Mouse (Mus musculus) spleen, adult 18-20 months (tissue): ENCODE results near the gene Grb7.
A peak's percentile ranks its signal among the peaks of the same experiment; 100 is the strongest.

Experiments
- DNase-seq, 2 experiments: peaks; one replicate each; pipeline ENCODE4 v3.0.0; 2022; ENCODE audit warnings: mixed read lengths in 2 of 2

The Grb7 gene

GRCm38 (mm10) chr11:98446562-98447474, 624 bp downstream of the Grb7 start:
- no peak for DNase-seq

- no peak for DNase-seq
Observed at GRCm38 (mm10) chr11:98447475-98447834, 1.3 kb downstream of the Grb7 start.

DNA sequence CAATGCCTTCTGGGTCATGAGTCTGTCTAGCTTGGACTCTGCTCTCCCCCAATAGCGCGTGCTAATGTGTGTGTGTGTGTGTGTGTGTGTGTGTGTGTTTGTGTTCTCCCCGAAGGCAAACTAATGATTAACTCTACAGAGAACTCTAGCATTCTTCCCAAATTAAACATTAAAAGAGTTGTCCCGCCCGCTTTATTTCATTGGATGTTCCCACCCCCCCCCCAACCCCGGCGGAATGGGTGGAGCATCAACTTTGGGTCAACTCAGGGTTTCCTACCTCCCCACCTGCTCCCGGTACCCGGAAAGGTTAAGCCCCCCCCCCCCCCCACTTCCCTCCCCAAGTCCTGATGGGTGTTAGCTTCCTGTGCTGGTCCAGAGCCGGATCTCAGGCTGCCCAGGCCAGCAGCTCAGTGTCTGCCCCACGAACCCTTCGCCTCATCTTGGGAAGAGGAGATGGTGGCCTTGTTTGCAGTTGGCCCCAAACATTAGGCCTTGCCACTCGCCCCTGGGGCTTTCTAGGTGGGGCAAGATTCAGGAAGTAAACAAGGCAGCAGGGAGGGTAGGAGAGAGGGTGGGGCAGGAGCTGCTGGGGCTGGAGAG, 2.1 kb downstream of the Grb7 start:
- DNase-seq: no peak

GRCm38 (mm10) chr11:98449419-98449818, 3.2 kb downstream of the Grb7 start:
- no peak for DNase-seq

GRCm38 (mm10) chr11:98449921-98450771, 4.0 kb downstream of the Grb7 start:
- no peak for DNase-seq

GRCm38 (mm10) chr11:98455484-98455883, 9.3 kb downstream of the Grb7 start:
- no peak for DNase-seq

DNA sequence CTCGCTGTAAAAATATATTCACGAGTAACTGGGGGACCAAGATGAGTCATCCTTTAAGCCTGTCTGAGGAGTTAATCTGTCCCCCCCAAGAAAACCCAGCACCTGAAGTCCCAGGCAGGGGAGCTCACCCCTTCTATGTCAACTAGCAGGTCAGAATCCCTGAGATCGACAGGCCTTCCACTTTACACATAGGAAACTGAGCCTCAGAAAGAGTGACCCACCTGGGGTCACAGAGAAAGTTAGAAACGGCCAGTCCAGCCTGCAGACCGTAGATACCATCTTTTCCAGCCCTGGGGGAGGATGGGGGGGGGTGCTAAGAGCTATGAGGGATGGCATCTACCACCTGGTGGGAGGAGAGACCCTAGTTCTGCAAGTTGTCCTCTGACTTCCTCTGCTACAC, 10.4 kb downstream of the Grb7 start:
- DNase-seq: no peak

DNA sequence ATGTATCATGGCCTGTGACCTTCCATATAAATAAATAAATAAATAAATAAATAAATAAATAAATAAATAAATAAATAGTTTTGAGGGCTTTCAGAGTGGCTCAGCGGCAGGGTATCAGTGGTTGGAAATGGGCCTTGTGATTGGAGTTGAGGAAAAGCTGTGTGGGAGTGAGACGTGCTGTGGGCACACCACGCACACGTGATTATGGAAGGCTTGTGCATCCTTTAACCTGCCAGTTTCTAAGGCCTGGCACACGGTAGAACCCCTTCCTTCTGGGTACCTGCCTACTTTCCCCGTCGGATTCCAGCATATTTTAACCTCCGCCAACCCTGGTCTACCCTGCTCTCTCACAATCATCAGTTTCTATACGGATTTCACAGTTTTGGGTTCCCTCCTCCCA, 10.8 kb downstream of the Grb7 start:
- DNase-seq: no peak

DNA sequence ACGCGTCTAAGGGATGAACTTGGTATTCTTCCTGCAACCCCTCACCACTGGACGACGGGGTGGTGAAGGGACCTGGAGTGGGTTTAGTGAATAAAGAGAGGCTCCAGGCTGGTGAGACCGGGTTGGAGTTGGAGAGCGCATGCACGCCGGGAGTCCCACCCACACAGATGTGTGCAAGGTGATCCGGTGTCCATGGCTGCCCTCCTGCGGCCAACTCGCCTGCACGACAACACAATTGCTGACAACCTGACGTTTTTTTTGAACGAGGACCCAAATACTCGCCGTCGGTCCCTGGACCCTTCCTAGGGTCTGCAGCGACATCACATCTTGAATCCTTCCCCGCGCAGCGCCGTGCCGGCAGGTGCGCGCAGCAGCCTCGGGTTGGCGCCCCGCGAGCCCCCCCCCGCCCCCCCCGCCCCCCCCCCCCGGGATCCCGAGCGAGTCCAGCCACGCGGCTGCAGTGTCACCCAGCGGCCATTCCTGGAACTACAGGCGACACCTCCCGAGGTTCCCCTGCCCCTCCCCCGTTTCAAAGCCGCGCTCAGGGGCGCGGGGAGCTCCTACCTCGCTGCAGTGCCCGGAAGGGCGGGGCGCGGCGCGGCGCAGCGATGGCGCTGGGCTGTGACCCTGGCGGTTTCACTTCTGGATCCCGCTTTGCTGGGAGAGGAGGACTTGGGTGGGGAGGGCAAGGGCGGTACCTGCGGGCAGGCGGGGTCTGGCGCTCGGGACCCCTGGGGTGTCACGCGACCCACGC, 11.3 kb downstream of the Grb7 start:
- DNase-seq: peak; percentile 97

- no peak for DNase-seq
Observed at GRCm38 (mm10) chr11:98458121-98458990, 12.2 kb downstream of the Grb7 start.

GRCm38 (mm10) chr11:98459071-98459741, 13.0 kb downstream of the Grb7 start:
- peak; percentile 66 to 77 for DNase-seq

DNA sequence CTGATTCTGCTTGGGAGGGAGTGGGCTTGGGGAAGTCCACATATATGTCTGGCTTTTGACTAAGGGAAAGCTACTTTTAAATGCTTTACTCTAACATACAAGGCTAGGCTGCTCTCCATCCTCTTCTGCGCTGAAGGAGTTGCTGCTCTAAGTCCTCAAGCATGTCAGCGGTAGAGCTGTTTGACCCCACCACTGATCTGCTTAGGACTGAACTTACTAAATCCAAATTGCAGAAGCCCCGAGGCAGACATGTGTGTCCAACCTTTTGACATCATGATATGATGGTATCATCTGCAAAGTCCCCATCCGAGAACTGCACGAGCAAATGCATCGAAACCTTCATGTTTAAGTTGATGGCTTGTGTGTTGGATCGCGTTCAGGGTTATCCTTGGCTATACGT, 13.7 kb downstream of the Grb7 start:
- no peak for DNase-seq

- DNase-seq: no peak
Observed at GRCm38 (mm10) chr11:98461109-98461720, 15.0 kb downstream of the Grb7 start.

DNA sequence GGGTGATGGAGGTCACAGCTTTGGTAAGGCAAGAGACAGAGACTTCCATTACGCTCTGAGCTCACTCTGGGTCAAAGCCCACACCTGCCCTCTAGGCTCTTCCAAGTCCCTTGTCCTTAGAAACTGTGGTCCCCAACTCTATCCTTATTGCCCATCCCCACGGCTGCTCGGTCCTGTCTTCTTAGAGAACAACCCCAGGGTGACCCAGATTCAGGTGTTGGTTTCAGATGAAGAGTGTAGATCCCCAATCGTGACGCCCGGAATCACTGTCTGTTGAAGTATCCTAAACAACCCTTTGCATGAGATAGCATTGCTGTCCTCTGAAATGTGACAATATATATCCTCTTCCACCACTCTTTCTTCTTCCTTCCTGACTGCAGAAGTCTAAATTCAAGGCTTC, 16.1 kb downstream of the Grb7 start:
- DNase-seq: no peak

DNA sequence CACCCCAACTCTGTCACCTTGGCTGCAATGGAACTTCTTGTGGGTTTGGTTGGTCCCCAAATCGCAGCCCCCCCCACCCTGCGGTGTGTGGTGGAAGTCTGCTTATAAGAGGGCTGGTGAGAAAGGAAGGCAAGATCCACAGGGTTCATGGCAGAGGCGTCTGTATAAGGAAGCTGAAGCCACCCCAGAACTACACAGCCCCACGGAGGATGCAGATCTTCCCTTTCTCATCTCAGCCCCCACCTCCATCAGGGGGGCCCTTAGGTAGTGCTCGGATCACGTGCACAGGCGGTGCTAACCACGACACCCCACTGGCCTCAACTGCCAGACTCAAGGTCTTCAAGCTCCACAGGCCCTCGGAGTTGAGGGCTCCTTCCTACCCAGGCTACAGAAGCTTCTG, 17.7 kb downstream of the Grb7 start:
- DNase-seq: peak in 1 of 2 experiments; percentile 36

DNA sequence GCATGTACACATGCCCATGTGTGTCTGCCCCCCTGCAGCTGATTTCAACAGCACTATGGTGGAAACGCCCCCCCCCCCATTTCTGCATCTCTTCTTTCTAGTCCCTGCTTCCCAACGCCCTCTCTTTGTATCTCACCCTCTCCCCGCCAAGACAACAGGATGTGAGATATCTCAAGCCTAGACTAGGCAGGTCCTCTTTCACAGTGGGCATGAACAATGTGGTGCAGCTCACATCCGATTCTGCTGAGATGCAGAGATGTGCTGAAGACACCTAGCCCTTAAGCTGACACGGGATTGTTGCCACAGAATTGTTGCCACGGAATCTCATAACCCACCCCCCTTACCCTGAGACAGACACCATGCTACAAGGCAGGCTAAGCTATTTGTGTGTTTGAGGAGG, 18.3 kb downstream of the Grb7 start:
- no peak for DNase-seq

DNA sequence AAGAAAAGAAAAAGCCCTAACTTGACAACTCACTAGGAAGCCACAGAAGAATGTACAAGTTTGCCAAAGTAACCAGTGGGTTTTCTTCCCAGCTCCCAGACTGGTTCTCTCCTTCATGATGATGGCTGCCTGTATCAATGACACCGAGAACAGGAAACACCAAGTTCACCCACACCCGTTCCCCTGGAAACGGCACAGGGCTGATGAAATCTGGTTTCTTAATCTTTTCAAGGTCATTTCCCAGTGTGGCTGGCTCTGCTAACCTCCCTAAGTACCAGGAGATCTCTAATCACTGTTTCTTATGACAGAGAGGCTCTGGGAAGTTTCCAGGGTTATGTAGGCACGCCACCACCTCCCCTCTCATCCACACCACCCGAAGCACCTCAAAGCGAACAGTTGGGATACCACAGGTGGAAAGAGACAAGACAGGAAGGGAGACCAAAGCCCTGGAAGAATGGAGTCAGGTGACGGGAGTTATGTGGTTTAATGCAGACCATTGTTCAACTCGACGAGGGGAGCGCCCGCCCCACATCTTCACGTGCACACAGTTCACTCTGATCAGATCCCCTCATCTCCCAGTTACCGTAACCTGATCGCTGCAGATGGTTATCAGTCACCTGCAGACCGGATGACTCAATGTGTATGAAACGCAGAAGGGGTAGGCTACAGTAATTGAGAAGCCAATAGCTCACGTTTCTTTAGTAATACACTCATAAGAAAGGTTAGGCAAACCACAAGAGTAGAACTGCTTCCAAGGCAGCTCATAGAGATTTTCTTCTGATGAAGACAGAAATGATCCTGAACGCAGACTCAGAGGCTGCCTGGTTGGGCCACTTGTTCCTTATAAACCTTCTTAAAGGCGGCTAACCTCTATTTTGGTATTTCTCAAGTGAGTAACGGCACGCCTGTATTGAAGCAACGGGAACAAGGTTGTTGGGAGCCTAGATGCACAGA, 23.8 kb downstream of the Grb7 start:
- no peak for DNase-seq

DNA sequence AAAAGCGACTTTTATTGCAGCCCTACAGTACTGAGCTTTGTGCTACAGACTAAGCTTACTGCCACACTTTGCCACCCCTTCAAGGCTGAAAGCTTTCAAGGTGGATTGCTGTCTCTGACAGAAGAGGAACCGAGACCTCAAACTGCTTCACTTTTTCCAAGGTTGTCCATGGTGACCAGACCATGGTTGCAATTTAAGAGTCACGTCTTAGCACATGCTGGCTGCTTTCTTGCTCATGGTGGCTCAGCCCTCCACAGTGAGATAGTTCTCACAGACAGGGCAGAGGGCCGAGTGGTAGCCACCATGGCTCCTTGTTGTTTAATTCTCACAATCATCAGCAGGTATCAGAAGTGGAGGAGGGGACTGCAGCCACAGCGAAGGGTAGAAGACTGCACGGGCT, 24.6 kb downstream of the Grb7 start:
- no peak for DNase-seq

GRCm38 (mm10) chr11:98472696-98473095, 26.5 kb downstream of the Grb7 start:
- DNase-seq: no peak
